In genomic region chr12:83342875-83343185, GRCm38 (mm10) we compare ENCODE assay signal across 10 mouse cellular contexts.
A peak's percentile ranks its signal among the peaks of the same experiment; 100 is the strongest.
DNase-seq lines count a peak whose midpoint lies in the region; ATAC-seq lines count a peak whose summit lies in the region.
"Had no signal": no experiment of that assay in that cellular context is flagged by ENCODE, and none has a peak within 500 bp of the region (broad histone marks: within the 10 kb centered on the region; RNA-seq: fewer than 3 reads in every experiment).

No protein-coding gene starts in this region.

- H3K4me3 ChIP-seq in heart, embryonic 12.5 days, result no peak overlapping the region
- H3K4me3 ChIP-seq: erythroblast, embryonic 14.5 days; liver, embryonic 13.5 days had no signal

- H3K36me3 ChIP-seq in heart, embryonic 12.5 days, result no peaks in the 10 kb centered on the region
- H3K36me3 ChIP-seq: liver, embryonic 13.5 days had no signal

- H3K27ac ChIP-seq in heart, embryonic 12.5 days (ENCODE audit: poor library complexity, severe bottlenecking), result peak overlapping the region; percentile 27; the same call in 1 of the 2 replicates
- H3K27ac ChIP-seq: liver, embryonic 13.5 days had no signal

- no peaks in the 10 kb centered on the region for H3K27me3 ChIP-seq in heart, embryonic 12.5 days (replicated peaks)
- H3K27me3 ChIP-seq: liver, embryonic 13.5 days had no signal

- H3K4me2 ChIP-seq in heart, embryonic 12.5 days, result no peak overlapping the region
- H3K4me2 ChIP-seq: liver, embryonic 13.5 days had no signal

- peaks cover 34% of the 10 kb centered on the region for H3K4me1 ChIP-seq in heart, embryonic 12.5 days (replicated peaks)
- H3K4me1 ChIP-seq: liver, embryonic 13.5 days had no signal

- DNase-seq in adrenal gland, adult 8-10 months, result peak; percentile 45
- DNase-seq in adrenal gland, postnatal 14 days, result peak; percentile 78
- DNase-seq in kidney, postnatal 10 days, result peak; percentile 74
- DNase-seq in lung, postnatal 4 days, result peak; percentile 12 to 32
- no peak for DNase-seq in ovary, postnatal 36 days (ENCODE audit: low spot score)
- no peak for DNase-seq in spleen, postnatal 36 days (ENCODE audit: low spot score in 2 of 2)
- no peak for DNase-seq in MN1 (ENCODE audit: low spot score)
- DNase-seq: liver, embryonic 13.5 days had no signal

- ATAC-seq in heart, embryonic 12.5 days (ENCODE audit: insufficient number of reproducible peaks, low FRiP score), result no peak

- WGBS in heart, embryonic 12.5 days, result 45% methylated on average over 4 of the region's 4 CpGs

- no peaks in the 10 kb centered on the region for H3K9me3 ChIP-seq in heart, embryonic 12.5 days (replicated peaks)
- H3K9me3 ChIP-seq: liver, embryonic 13.5 days had no signal

- H3K9ac ChIP-seq in heart, embryonic 12.5 days, result no peak overlapping the region
- H3K9ac ChIP-seq: liver, embryonic 13.5 days had no signal

Comparison
In these comparisons a context has a peak if more than half of its experiments do, and no peak if none do; other contexts are left out.
1. DNase-seq: peak in adrenal gland, adult 8-10 months (single experiment), adrenal gland, postnatal 14 days (single experiment), kidney, postnatal 10 days (single experiment) and lung, postnatal 4 days (2 of 2); none in ovary, postnatal 36 days (single experiment), spleen, postnatal 36 days (0 of 2) and MN1 (single experiment).